ENCODE assay signal across 11 mouse cellular contexts in genomic region chr11:48696352-48696751, GRCm38 (mm10).
DNase-seq lines count a peak whose midpoint lies in the region; ATAC-seq and TF ChIP-seq lines count a peak whose summit lies in the region.
"Had no signal": no experiment of that assay in that cellular context is flagged by ENCODE, and none has a peak within 500 bp of the region (broad histone marks: within the 10 kb centered on the region; RNA-seq: fewer than 3 reads in every experiment).

No protein-coding gene starts in this region.

- H3K9ac ChIP-seq in kidney, postnatal 0 days (ENCODE audit: low read depth, low read length) = no peak overlapping the region
- H3K9ac ChIP-seq: heart, embryonic 13.5 days; liver, embryonic 14.5 days; stomach, embryonic 15.5 days had no signal

- no peaks in the 10 kb centered on the region for H3K9me3 ChIP-seq in kidney, postnatal 0 days (replicated peaks; ENCODE audit: low read length)
- no peaks in the 10 kb centered on the region for H3K9me3 ChIP-seq in G1E (replicated peaks)
- H3K9me3 ChIP-seq: stomach, embryonic 15.5 days had no signal

- no peaks in the 10 kb centered on the region for H3K36me3 ChIP-seq in kidney, postnatal 0 days (ENCODE audit: insufficient read depth, low read length)
- H3K36me3 ChIP-seq in G1E (replicated peaks) = no peaks in the 10 kb centered on the region
- H3K36me3 ChIP-seq: heart, embryonic 13.5 days; stomach, embryonic 15.5 days had no signal

- no peak overlapping the region for H3K4me2 ChIP-seq in kidney, postnatal 0 days (ENCODE audit: low read length)
- H3K4me2 ChIP-seq: heart, embryonic 13.5 days; stomach, embryonic 15.5 days had no signal

- no peaks in the 10 kb centered on the region for H3K4me1 ChIP-seq in kidney, postnatal 0 days (replicated peaks; ENCODE audit: insufficient read depth, low read length)
- no peaks in the 10 kb centered on the region for H3K4me1 ChIP-seq in G1E (ENCODE audit: insufficient read depth, low read depth, low read length)
- H3K4me1 ChIP-seq: heart, embryonic 13.5 days; stomach, embryonic 15.5 days had no signal

- no peak for ATAC-seq in kidney, postnatal 0 days (replicated peaks; ENCODE audit: low FRiP score, low read depth)
- ATAC-seq in G1E (ENCODE audit: extremely low read depth, insufficient number of reproducible peaks, low FRiP score, poor library complexity, severe bottlenecking) = no peak; the same call in 1 of the 2 replicates
- no peak for ATAC-seq in erythroblast, adult 5-6 weeks (replicated peaks; ENCODE audit: low FRiP score, poor library complexity, severe bottlenecking)

- 64% methylated on average over 2 of the region's 2 CpGs for WGBS in kidney, postnatal 0 days

- no peaks in the 10 kb centered on the region for H3K27me3 ChIP-seq in kidney, postnatal 0 days (ENCODE audit: insufficient read depth, low read length)
- peaks cover 3% of the 10 kb centered on the region; the same call in 1 of the 2 replicates for H3K27me3 ChIP-seq in G1E (ENCODE audit: insufficient read depth, low read length)
- H3K27me3 ChIP-seq: heart, embryonic 13.5 days; stomach, embryonic 15.5 days had no signal

- no peak for TF ChIP-seq CTCF in kidney, postnatal 0 days (IDR thresholded peaks at IDR 0.05; ENCODE audit: low read depth)
- no peak for TF ChIP-seq CTCF in G1E (IDR thresholded peaks at IDR 0.05; ENCODE audit: low read depth, low read length)

- H3K27ac ChIP-seq in kidney, postnatal 0 days = no peak overlapping the region
- H3K27ac ChIP-seq: heart, embryonic 13.5 days; liver, embryonic 14.5 days; stomach, embryonic 15.5 days had no signal

- no peak overlapping the region for H3K4me3 ChIP-seq in kidney, postnatal 0 days (replicated peaks; ENCODE audit: low read depth, low read length)
- no peak overlapping the region for H3K4me3 ChIP-seq in G1E (ENCODE audit: low read depth, low read length)
- H3K4me3 ChIP-seq: heart, embryonic 13.5 days; stomach, embryonic 15.5 days had no signal

- DNase-seq in kidney, postnatal 0 days (ENCODE audit: low spot score) = peak; percentile 71
- no peak for DNase-seq in kidney, adult 8-10 months
- DNase-seq in G1E (ENCODE audit: low spot score) = peak; percentile 19
- DNase-seq in adipocyte (ENCODE audit: low spot score) = peak; percentile 11
- DNase-seq in kidney, postnatal 4 days = peak; percentile 32 to 45
- no peak for DNase-seq in right cerebral cortex, postnatal 4 days
- DNase-seq in yolk sac, embryonic 10.5 days (ENCODE audit: low spot score) = no peak

Comparison
In these comparisons a context has a peak if more than half of its experiments do, and no peak if none do; other contexts are left out.
1. DNase-seq: peak in kidney, postnatal 0 days (single experiment), G1E (single experiment), adipocyte (single experiment) and kidney, postnatal 4 days (2 of 2); none in kidney, adult 8-10 months (0 of 2), right cerebral cortex, postnatal 4 days (single experiment) and yolk sac, embryonic 10.5 days (single experiment).